Mouse (Mus musculus) adrenal gland, adult (tissue): ENCODE measurements around the gene Rgs9bp.
"Not testable (repeated sequence)": the region's sequence is repeated elsewhere in the genome, so short reads cannot be mapped to it uniquely, and the experiment has no call there.

Experiments used
- DNase-seq, 2 experiments: peaks; one replicate each; pipeline ENCODE4 v3.0.0; 2022 to 2023; ENCODE audit warnings: low spot score in 1 of 2; ENCODE audit not compliant: inconsistent age in 2 of 2

Gene Rgs9bp

GRCm38 (mm10) chr7:35584068-35584785 is 1.2 kb downstream of the Rgs9bp start:
- DNase-seq, result no peak

- DNase-seq, result no peak
These were observed 1.8 kb downstream of the Rgs9bp start for GRCm38 (mm10) chr7:35583476-35584025.

GRCm38 (mm10) chr7:35582719-35583118 is 2.7 kb downstream of the Rgs9bp start:
- no peak for DNase-seq

- peak; percentile 21 to 72 for DNase-seq
These were observed 5.5 kb downstream of the Rgs9bp start for GRCm38 (mm10) chr7:35579849-35580248.

GRCm38 (mm10) chr7:35570883-35571282 is 14.5 kb downstream of the Rgs9bp start:
- DNase-seq, result peak in 1 of 2 experiments; percentile 50

- not testable (repeated sequence) for DNase-seq
These were observed 15.7 kb downstream of the Rgs9bp start for GRCm38 (mm10) chr7:35569724-35570123.

GRCm38 (mm10) chr7:35565965-35566364 is 19.4 kb downstream of the Rgs9bp start:
- peak in 1 of 2 experiments; percentile 41 for DNase-seq

GRCm38 (mm10) chr7:35564872-35565271 is 20.5 kb downstream of the Rgs9bp start:
- not testable (repeated sequence) for DNase-seq

- DNase-seq, result no peak
These were observed 21.1 kb downstream of the Rgs9bp start for GRCm38 (mm10) chr7:35564067-35564865.

GRCm38 (mm10) chr7:35563071-35563470 is 22.3 kb downstream of the Rgs9bp start:
- no peak for DNase-seq

- no peak for DNase-seq
These were observed 25.5 kb downstream of the Rgs9bp start for GRCm38 (mm10) chr7:35559838-35560237.

GRCm38 (mm10) chr7:35558681-35559080 is 26.7 kb downstream of the Rgs9bp start:
- no peak for DNase-seq

GRCm38 (mm10) chr7:35557577-35557976 is 27.8 kb downstream of the Rgs9bp start:
- no peak for DNase-seq

GRCm38 (mm10) chr7:35556905-35557304 is 28.5 kb downstream of the Rgs9bp start:
- DNase-seq, result no peak

- no peak for DNase-seq
These were observed 29.2 kb downstream of the Rgs9bp start, which contains the start of gene Nudt19 for GRCm38 (mm10) chr7:35556205-35556603. Gene Nudt19 (minus strand): TSS chr7:35556304.

- DNase-seq, result peak; percentile 93 to 96
These were observed 29.9 kb downstream of the Rgs9bp start for GRCm38 (mm10) chr7:35555224-35556204.

GRCm38 (mm10) chr7:35554605-35555175 is 30.7 kb downstream of the Rgs9bp start:
- peak in 1 of 2 experiments; percentile 33 for DNase-seq

- DNase-seq, result peak; percentile 27 to 56
These were observed 31.4 kb downstream of the Rgs9bp start for GRCm38 (mm10) chr7:35553751-35554604.

GRCm38 (mm10) chr7:35545881-35546280 is 39.5 kb downstream of the Rgs9bp start:
- DNase-seq, result peak; percentile 55 to 86
